Mouse (Mus musculus) brain, embryonic 14.5 days (tissue): ENCODE measurements around the gene Eif6.

Experiments
- CTCF ChIP-seq: fragments of 200-500 bp; IDR thresholded peaks from 2 replicates; pipeline ENCODE4 v1.5.1; 2012; ENCODE audit warnings: inconsistent platforms, mild to moderate bottlenecking, moderate library complexity, borderline replicate concordance; ENCODE audit not compliant: insufficient read depth, insufficient read length; ENCODE audit errors: extremely low read depth
- POLR2A ChIP-seq: fragments of 200-500 bp; IDR thresholded peaks from 2 replicates; pipeline ENCODE4 v1.6.1; 2012; ENCODE audit warnings: mild to moderate bottlenecking, inconsistent platforms, borderline replicate concordance; ENCODE audit not compliant: poor library complexity, insufficient read depth, insufficient read length, severe bottlenecking; ENCODE audit errors: extremely low read depth

GRCm38 (mm10) chr2:155830841-155831240 is 4.1 kb upstream of the Eif6 start:
- no peak for TF ChIP-seq POLR2A
- TF ChIP-seq CTCF, result no peak
